Mouse (Mus musculus) limb, embryonic 12.5 days (tissue): ENCODE measurements at regions not wholly inside any gene's neighbourhood (a gene's known extent, or its start where the extent isn't known, plus 50 kb on each side); places are given as distances from the start of the nearest gene placed in this dataset.
A peak's percentile ranks its signal among the peaks of the same experiment; 100 is the strongest.
"Not testable (repeated sequence)": the region's sequence is repeated elsewhere in the genome, so short reads cannot be mapped to it uniquely, and the experiment has no call there.

Experiments
- ATAC-seq: fragments of 200-750 bp; cut with Nextera tagmentation; 2 replicates; pipeline ENCODE4 v1.8.0; 2017; ENCODE audit warnings: low read depth, moderate TSS enrichment; ENCODE audit not compliant: insufficient number of reproducible peaks, insufficient read depth, low FRiP score, low TSS enrichment
- H3K27ac ChIP-seq: fragments of 300-500 bp; sonication (generic); 2 replicates; pipeline ENCODE4 v1.5.1; 2016; ENCODE audit warnings: mild to moderate bottlenecking, moderate library complexity
- H3K27me3 ChIP-seq: fragments of 300-500 bp; sonication (generic); 2 replicates; pipeline ENCODE4 v1.6.1; 2016; ENCODE audit warnings: mild to moderate bottlenecking, moderate library complexity
- H3K36me3 ChIP-seq: fragments of 300-500 bp; sonication (generic); 2 replicates; pipeline ENCODE4 v1.6.1; 2016; ENCODE audit warnings: mild to moderate bottlenecking, moderate library complexity
- H3K4me1 ChIP-seq: fragments of 300-500 bp; sonication (generic); replicated peaks from 2 replicates; pipeline ENCODE4 v1.6.1; 2016
- H3K4me2 ChIP-seq: fragments of 300-500 bp; sonication (generic); 2 replicates; pipeline ENCODE4 v1.6.1; 2016; ENCODE audit warnings: mild to moderate bottlenecking, moderate library complexity
- H3K4me3 ChIP-seq: fragments of 300-500 bp; sonication (generic); replicated peaks from 2 replicates; pipeline ENCODE4 v1.5.1; 2016; ENCODE audit warnings: mild to moderate bottlenecking
- H3K9ac ChIP-seq: fragments of 300-500 bp; sonication (generic); replicated peaks from 2 replicates; pipeline ENCODE4 v1.6.1; 2016; ENCODE audit warnings: mild to moderate bottlenecking, moderate library complexity
- H3K9me3 ChIP-seq: fragments of 300-500 bp; sonication (generic); 2 replicates; pipeline ENCODE4 v1.6.1; 2016; ENCODE audit warnings: mild to moderate bottlenecking, moderate library complexity
- WGBS: fragments of 180-500 bp; shearing (Covaris S2); methylation state at CpG from one replicate; pipeline ENCODE4 v1.1.7; 2016; 5-methylcytosine and 5-hydroxymethylcytosine counted together

DNA sequence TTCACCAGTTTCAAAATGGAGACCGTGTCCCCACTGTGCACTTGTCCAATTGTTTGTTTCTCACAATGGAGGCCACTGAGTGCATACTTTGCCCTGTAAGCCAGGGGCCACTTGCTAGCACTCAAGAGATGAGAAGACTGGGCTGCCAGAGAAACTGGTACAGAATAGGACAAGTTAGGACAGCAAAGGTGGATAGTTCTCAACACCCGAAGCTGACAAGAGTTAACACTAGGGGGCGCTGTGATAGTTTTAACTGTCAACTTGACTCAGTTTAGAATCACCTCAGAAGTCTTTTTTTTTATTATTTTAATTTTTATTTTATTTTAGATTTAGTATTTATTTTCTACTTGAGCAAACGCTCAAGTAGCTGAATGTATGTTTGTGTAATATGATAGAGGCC, 188.2 kb upstream of the Asap2 start:
- 75% methylated on average over 4 of the region's 4 CpGs for WGBS
- ATAC-seq, H3K4me2 ChIP-seq: not testable (repeated sequence)

DNA sequence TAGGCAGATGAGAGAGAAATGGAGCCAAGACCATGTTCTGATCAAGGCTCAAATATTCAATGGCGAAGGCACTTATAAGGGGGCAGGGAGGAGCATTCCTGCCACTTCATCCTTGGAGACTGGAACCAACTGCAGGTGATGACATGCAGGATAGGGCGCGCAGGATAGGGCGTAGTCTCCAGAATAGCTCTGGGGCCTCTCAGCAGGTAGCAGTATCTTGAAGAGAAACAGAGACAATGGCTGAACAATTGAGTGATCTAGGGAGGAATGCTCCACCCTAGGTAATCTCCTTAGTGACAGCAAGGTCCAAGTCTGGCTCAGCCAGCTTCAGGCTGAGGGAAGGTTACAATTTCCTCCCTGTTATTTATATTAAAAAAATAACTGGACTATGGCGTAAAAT, 184.8 kb upstream of the Asap2 start:
- not testable (repeated sequence) for ATAC-seq, H3K27ac ChIP-seq, H3K36me3 ChIP-seq, H3K9ac ChIP-seq, H3K4me3 ChIP-seq, H3K4me2 ChIP-seq, H3K4me1 ChIP-seq, H3K27me3 ChIP-seq
- WGBS = 96% methylated on average over 5 of the region's 5 CpGs
- H3K9me3 ChIP-seq = peaks cover 34% of the 10 kb centered on the region

More for the DNA sequence above, 188.2 kb upstream of the Asap2 start:
- H3K9ac ChIP-seq, H3K27ac ChIP-seq, H3K36me3 ChIP-seq, H3K4me1 ChIP-seq, H3K27me3 ChIP-seq, H3K4me3 ChIP-seq: not testable (repeated sequence)
- H3K9me3 ChIP-seq = peaks cover 27% of the 10 kb centered on the region

DNA sequence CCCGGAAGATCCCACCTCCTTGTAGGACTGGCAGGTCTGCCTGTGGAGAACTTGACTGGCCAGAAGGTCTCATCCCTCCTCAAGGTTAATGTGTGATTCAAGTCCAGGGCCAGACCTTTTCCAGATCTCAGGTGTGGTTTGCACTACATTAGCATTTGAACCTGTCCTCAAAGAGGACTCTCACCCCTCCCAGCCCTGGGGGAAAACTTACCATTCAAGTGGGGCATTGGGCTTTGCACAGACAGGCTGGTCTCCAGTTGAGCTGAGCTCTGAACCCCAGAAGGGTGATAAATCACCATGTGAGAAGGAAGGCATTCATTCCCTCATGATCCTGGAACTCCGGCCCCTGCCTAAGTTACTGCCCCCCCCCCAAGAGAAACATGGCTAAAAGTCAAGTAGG, 183.6 kb upstream of the Asap2 start:
- Histone ChIP-seq H3K4me1 (no peaks in the 10 kb centered on the region), H3K9ac (no peak overlapping the region), H3K27me3 (no peaks in the 10 kb centered on the region), H3K4me2 (no peak overlapping the region), H3K36me3 (no peaks in the 10 kb centered on the region), H3K9me3 (peaks cover 37% of the 10 kb centered on the region), H3K4me3 (no peak overlapping the region), H3K27ac (no peak overlapping the region)
- no peak for ATAC-seq
- WGBS = 90% methylated on average over 2 of the region's 2 CpGs

DNA sequence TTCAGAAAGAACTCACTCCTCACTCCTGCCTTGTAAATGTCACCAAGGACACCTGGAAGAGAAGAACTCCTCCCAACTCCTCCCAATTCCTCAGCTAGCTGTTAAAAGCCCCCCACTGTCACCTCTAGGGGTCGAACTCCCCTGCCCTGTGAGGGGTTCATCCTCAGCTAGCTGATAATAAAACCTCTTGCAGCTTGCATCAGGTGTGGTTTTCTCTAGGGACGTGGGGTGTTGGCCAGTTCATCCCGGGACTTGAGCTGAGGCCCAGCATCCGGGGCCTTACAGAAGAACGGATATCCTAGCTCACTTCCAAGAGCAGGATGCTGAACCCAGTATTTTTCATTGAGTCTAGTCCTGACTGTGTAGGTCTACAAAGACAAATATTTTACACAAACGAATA, 176.4 kb upstream of the Asap2 start:
- H3K4me1 ChIP-seq, H3K9ac ChIP-seq, H3K4me2 ChIP-seq, H3K36me3 ChIP-seq, H3K4me3 ChIP-seq, ATAC-seq, H3K27ac ChIP-seq: not testable (repeated sequence)
- WGBS = 80% methylated on average over 6 of the region's 6 CpGs
- H3K27me3 ChIP-seq = peaks cover 15% of the 10 kb centered on the region
- H3K9me3 ChIP-seq = peaks cover 56% of the 10 kb centered on the region

DNA sequence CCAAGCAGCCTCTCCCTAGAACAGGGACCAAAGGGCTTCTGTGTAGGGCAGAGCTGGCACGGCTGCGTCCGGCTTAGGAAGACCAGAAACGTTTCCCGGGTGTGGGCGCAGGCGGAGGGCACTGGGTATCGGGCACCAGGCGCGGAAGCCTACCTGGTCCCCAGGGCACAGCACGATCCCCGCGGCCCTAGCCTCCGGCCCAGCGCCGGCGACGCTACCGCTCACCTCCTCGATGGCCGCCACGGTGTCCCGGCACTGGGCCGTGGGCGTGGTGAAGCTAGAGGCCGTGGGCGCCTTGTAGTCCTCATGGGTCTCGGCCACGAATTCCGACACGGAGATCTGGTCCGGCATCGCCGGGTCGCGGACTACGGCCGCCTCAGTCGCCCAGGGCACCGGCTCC, 175.1 kb upstream of the Asap2 start:
- H3K36me3 ChIP-seq, H3K27ac ChIP-seq, ATAC-seq, H3K4me1 ChIP-seq: not testable (repeated sequence)
- H3K4me2 ChIP-seq = peak overlapping the region; percentile 48
- H3K27me3 ChIP-seq = peaks cover 15% of the 10 kb centered on the region
- 0 out of 2 replicates have a peak overlapping the region, but pooled peaks have one; percentile 12 for H3K9ac ChIP-seq
- H3K4me3 ChIP-seq = peak overlapping the region; percentile 40
- peaks cover 45% of the 10 kb centered on the region for H3K9me3 ChIP-seq
- 20% methylated on average over 40 of the region's 40 CpGs for WGBS

DNA sequence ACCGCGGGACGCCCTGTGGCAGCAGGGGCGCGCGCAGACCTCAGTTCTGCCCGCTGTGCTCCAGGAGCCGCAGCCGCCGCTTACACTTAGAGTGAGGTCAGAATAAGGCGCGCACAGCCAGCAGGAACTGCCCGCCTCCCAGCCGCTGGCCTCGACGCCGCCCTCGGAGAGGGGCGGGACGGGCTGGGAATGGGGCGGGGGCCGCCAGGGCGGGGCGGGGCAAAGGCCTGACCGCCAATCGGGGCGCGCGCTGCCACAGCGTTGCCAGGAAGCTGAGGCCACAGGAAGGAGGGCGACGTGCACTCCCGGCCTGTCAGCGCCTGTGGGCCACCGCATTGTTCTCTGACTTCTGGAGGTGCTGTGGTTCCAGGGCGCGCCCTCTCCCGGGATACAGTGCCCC, 174.7 kb upstream of the Asap2 start:
- H3K4me2 ChIP-seq = peak overlapping the region; percentile 48
- H3K9ac ChIP-seq = no peak overlapping the region
- no peaks in the 10 kb centered on the region for H3K36me3 ChIP-seq
- WGBS = 13% methylated on average over 35 of the region's 38 CpGs
- peaks cover 44% of the 10 kb centered on the region for H3K9me3 ChIP-seq
- H3K27me3 ChIP-seq = peaks cover 15% of the 10 kb centered on the region
- peak overlapping the region; percentile 40 for H3K4me3 ChIP-seq
- H3K4me1 ChIP-seq = no peaks in the 10 kb centered on the region
- peak; percentile 78; the same call in 1 of the 2 replicates for ATAC-seq
- H3K27ac ChIP-seq = no peak overlapping the region

DNA sequence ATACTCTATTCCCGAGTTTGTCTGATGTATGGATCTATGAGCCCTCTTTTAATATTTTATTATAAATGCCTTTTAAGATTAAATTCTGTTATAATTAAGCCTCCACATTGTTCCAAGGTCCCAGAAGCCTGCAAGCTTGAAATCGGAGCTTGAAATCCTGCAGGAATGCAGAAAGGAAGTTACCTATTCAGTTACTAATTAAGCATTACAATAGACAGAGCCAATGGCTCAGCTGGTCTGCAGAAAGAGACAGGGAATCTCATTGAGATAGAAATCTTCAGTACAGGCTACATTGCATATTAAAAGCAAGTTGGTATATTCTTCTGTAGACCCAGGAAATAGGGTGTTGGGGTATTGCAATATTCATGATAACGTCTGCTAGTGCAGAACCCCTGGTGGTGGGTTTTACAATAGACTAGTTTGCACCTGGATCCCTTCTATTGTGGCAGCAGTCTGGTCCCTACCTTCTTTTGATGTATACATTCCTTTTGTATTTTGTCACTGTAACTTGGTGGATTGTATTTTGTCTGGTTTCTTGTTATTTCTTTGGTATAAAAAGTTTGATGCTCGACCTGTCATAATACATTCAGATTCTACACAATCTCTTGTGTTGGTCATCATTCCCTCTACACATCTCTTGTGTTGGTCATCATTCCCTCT, 146.5 kb upstream of the Asap2 start:
- not testable (repeated sequence) for H3K4me2 ChIP-seq, H3K36me3 ChIP-seq, H3K27me3 ChIP-seq, H3K4me1 ChIP-seq, H3K9ac ChIP-seq, ATAC-seq, H3K4me3 ChIP-seq, H3K27ac ChIP-seq
- peaks cover 60% of the 10 kb centered on the region for H3K9me3 ChIP-seq
- WGBS = 79% methylated on average over 4 of the region's 4 CpGs

DNA sequence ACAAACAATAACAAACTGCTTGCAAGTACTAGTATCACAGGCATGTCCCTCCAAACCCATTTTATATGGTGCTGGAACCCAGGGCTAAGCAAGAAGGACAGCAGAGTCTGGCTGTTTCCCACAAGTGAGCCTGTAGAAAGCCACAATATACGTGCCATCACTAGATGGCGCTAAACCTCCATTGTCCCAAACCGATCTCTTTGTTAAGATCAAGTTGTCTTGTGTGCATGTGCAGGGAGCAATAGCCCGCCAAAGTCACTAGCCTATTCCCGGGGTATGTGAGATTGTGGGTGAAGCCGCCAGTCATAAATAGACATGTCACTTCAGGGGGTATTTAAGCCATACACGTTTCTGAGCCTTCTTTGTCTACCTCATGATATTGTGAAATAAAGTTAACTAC, 145.4 kb upstream of the Asap2 start:
- not testable (repeated sequence) for H3K4me3 ChIP-seq, H3K9ac ChIP-seq, H3K4me1 ChIP-seq, H3K27me3 ChIP-seq, ATAC-seq, H3K27ac ChIP-seq, H3K36me3 ChIP-seq
- WGBS = 59% methylated on average over 7 of the region's 7 CpGs
- H3K9me3 ChIP-seq = peaks cover 59% of the 10 kb centered on the region
- H3K4me2 ChIP-seq = peak overlapping the region; percentile 26

DNA sequence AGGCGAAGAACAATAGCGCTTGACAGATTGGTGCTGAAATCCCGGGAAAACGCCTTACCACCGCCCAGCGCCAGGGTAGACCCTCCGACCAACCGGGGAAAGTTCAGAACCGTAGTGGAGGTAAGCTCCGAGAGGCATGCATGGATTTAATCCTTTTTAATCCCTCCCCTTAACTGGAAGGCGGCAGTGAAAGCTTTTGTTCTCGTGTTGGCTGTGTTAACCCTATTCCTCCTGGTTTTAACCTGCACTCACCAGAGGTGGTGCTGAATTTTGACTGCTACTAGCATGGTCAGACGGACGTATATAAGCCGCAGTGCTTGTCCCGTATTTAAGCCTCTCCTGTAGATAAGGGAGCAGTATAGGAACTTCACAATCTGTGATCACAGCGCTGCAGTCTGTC, 145.0 kb upstream of the Asap2 start:
- Histone ChIP-seq H3K27me3 (no peaks in the 10 kb centered on the region), H3K36me3 (no peaks in the 10 kb centered on the region), H3K27ac (no peak overlapping the region), H3K9ac (no peak overlapping the region; the same call in 1 of the 2 replicates), H3K9me3 (peaks cover 63% of the 10 kb centered on the region), H3K4me1 (no peaks in the 10 kb centered on the region), H3K4me2 (peak overlapping the region; percentile 26), H3K4me3 (no peak overlapping the region)
- WGBS = 57% methylated on average over 17 of the region's 17 CpGs
- ATAC-seq = no peak

DNA sequence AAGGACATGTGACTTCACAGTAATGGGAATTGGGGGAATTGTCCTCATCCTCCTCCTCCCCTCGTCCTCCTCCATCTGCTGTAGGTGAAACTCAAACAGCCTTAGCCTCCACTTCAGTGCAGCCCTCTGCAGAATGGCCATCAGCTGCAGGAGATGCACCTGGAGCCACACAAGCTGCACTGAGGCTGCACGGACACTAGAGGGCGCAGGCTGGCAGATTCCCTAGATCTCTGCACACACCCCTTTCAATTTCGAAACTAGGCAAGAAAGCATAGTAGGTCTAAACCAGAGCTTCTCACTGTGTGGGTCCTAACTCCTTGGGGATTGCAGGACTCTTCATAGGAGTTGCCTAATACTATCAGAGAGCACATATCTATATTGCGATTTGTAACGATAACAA, 106.2 kb upstream of the Asap2 start:
- H3K4me1 ChIP-seq = not testable (repeated sequence)
- peaks cover 63% of the 10 kb centered on the region for H3K9me3 ChIP-seq

DNA sequence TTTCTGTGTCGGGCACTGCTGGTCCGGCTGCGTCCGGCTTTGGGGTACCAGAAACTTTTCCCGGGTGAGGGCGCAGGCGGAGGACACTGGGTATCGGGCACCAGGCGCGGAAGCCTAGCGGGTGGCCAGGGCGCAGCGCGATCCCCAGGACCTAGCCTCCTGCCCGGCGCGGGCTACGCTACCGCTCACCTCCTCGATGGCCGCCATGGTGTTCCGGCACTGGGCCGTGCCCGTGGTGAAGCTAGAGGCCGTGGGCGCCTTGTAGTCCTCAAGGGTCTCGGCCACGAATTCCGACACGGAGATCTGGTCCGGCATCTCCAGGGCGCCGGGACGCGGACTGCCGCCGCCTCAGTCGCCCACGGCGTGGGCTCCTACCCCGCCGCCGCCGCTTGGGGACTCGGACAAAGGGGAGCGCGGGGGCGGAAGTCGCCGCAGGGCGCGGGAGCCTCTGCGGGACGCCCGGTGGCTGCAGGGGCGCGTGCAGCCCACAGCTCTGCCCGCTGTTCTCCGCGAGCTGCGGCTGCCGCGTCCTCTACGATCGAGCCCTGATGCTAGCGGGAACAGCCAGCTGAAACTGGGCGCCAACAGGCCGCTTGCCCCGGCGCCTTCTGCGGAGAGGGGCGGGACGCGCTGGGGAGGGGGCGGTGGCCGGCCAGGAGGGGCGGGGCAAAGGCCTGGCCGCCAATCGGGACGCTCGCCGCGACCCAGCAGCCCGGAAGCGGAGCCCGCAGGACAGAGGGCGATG, 69.4 kb upstream of the Asap2 start:
- WGBS = 1% methylated on average over 70 of the region's 87 CpGs
- not testable (repeated sequence) for H3K27me3 ChIP-seq, H3K4me1 ChIP-seq
- ATAC-seq = peak; percentile 99
- Histone ChIP-seq H3K4me3 (peak overlapping the region; percentile 83), H3K9ac (peak overlapping the region; percentile 89), H3K36me3 (peaks cover 29% of the 10 kb centered on the region), H3K4me2 (peak overlapping the region; percentile 44), H3K27ac (peak overlapping the region; percentile 96), H3K9me3 (peaks cover 35% of the 10 kb centered on the region)

More for the DNA sequence above, 106.2 kb upstream of the Asap2 start:
- H3K9ac ChIP-seq, H3K4me3 ChIP-seq, H3K4me2 ChIP-seq, ATAC-seq, H3K27ac ChIP-seq, H3K27me3 ChIP-seq, H3K36me3 ChIP-seq: not testable (repeated sequence)
- WGBS = 71% methylated on average over 6 of the region's 6 CpGs
